In genomic region chr5:17499873-17500329, GRCm38 (mm10) we compare ENCODE assay signal across 15 mouse cellular contexts. TPM values are rescaled to one million over a fixed set of nuclear protein-coding genes. Genes with fewer than 3 reads are reported as not detected.
DNase-seq lines count a peak whose midpoint lies in the region; ATAC-seq and TF ChIP-seq lines count a peak whose summit lies in the region.
"Had no signal": no experiment of that assay in that cellular context is flagged by ENCODE, and none has a peak within 500 bp of the region (broad histone marks: within the 10 kb centered on the region; RNA-seq: fewer than 3 reads in every experiment).

No protein-coding gene starts in this region.

- no peak for TF ChIP-seq POLR2A in kidney, adult 2 months (IDR thresholded peaks at IDR 0.05; ENCODE audit: low read depth, low read length)

- no peak for TF ChIP-seq CTCF in kidney, adult 2 months (conservative IDR thresholded peaks at IDR 0.05; ENCODE audit: insufficient read depth, insufficient read length, low read depth, low read length)

- H3K4me3 ChIP-seq in hindbrain, embryonic 14.5 days (replicated peaks; ENCODE audit: low read length), result no peak overlapping the region
- H3K4me3 ChIP-seq in kidney, adult 2 months (ENCODE audit: insufficient read depth, low read depth, low read length), result no peak overlapping the region
- H3K4me3 ChIP-seq: embryonic facial prominence, embryonic 10.5 days had no signal

- H3K27ac ChIP-seq in hindbrain, embryonic 14.5 days, result no peak overlapping the region
- no peak overlapping the region for H3K27ac ChIP-seq in kidney, adult 2 months (ENCODE audit: insufficient read depth, low read depth, low read length)
- H3K27ac ChIP-seq: embryonic facial prominence, embryonic 10.5 days had no signal

- WGBS in hindbrain, embryonic 14.5 days, result 38% methylated on average over 1 of the region's 1 CpGs
- whole genome bisulfite sequencing in kidney, adult 2 months, result 93% methylated on average over 1 of the region's 1 CpGs

- no peak overlapping the region for H3K9ac ChIP-seq in hindbrain, embryonic 14.5 days
- H3K9ac ChIP-seq: lung, embryonic 14.5 days had no signal

- peak; percentile 67 for ATAC-seq in hindbrain, embryonic 14.5 days (ENCODE audit: low FRiP score)
- no peak for ATAC-seq in inflammation-experienced regulatory T-cells, adult 6 months

- peak; percentile 5 for DNase-seq in left cerebral cortex, postnatal 4 days
- DNase-seq in left cerebral cortex, postnatal 36 days (ENCODE audit: low spot score in 2 of 2), result no peak
- DNase-seq in brain, embryonic 18.5 days (ENCODE audit: low read depth, low spot score), result peak; percentile 45
- DNase-seq in hindbrain, embryonic 14.5 days (ENCODE audit: low spot score), result no peak
- DNase-seq in retina, embryonic 14.5 days (ENCODE audit: low spot score), result peak; percentile 13
- no peak for DNase-seq in kidney, adult 2 months
- DNase-seq: cerebellum, adult 9-10 months; gastrocnemius, postnatal 14 days; heart, postnatal 4 days; lung, embryonic 14.5 days had no signal

- H3K4me1 ChIP-seq in hindbrain, embryonic 14.5 days (replicated peaks; ENCODE audit: control insufficient read depth, insufficient read depth, low read length), result peaks cover 8% of the 10 kb centered on the region; the same call in 1 of the 2 replicates
- H3K4me1 ChIP-seq in kidney, adult 2 months (ENCODE audit: control insufficient read depth, insufficient read depth, low read length), result no peaks in the 10 kb centered on the region
- H3K4me1 ChIP-seq: embryonic facial prominence, embryonic 10.5 days had no signal

- no peaks in the 10 kb centered on the region for H3K27me3 ChIP-seq in hindbrain, embryonic 14.5 days (ENCODE audit: control insufficient read depth, insufficient read depth, low read length)
- H3K27me3 ChIP-seq in kidney, adult 2 months (replicated peaks; ENCODE audit: control insufficient read depth, insufficient read depth, low read length), result no peaks in the 10 kb centered on the region

- no peaks in the 10 kb centered on the region for H3K36me3 ChIP-seq in hindbrain, embryonic 14.5 days (replicated peaks; ENCODE audit: control insufficient read depth, insufficient read depth)
- no peaks in the 10 kb centered on the region for H3K36me3 ChIP-seq in kidney, adult 2 months (ENCODE audit: control insufficient read depth, insufficient read depth, low read length)
- H3K36me3 ChIP-seq: embryonic facial prominence, embryonic 10.5 days had no signal

- H3K4me2 ChIP-seq in hindbrain, embryonic 14.5 days (replicated peaks), result no peak overlapping the region
- H3K4me2 ChIP-seq: lung, embryonic 14.5 days had no signal

- intact Hi-C loops in left cerebral cortex, postnatal 4 days (cut with DNase I), result no loop called here
- intact Hi-C loops in left cerebral cortex, postnatal 36 days (cut with DNase I), result no loop called here

- no peaks in the 10 kb centered on the region for H3K9me3 ChIP-seq in hindbrain, embryonic 14.5 days (ENCODE audit: control insufficient read depth, low read length)
- H3K9me3 ChIP-seq: embryonic facial prominence, embryonic 10.5 days had no signal

RNA-seq across cellular contexts. Expression of gene Speer4f1, which starts 24.0 kb away (rescaled TPM):
- total RNA-seq in left cerebral cortex, postnatal 4 days (2021), result not detected
- not detected for total RNA-seq in left cerebral cortex, postnatal 36 days (2021)
- not detected in 2 replicates for polyA plus RNA-seq in hindbrain, embryonic 14.5 days (2014; fragmentation: Nextera tagmentation; extraction: Ambion mirVana)
- not detected for polyA plus RNA-seq in inflammation-experienced regulatory T-cells, adult 6 months (2017; shearing (Covaris generic))
- not detected in 2 replicates for polyA plus RNA-seq in kidney, adult 2 months (2012; rRNA removed)
- total RNA-seq: gastrocnemius, postnatal 14 days; heart, postnatal 4 days; liver, adult 2 months; megakaryocyte progenitor cell, adult 5-6 weeks had no signal
- polyA plus RNA-seq: embryonic facial prominence, embryonic 10.5 days; kidney, embryonic 14.5 days; liver, adult 2 months; lung, embryonic 14.5 days had no signal

Comparison
In these comparisons a context has a peak if more than half of its experiments do, and no peak if none do; other contexts are left out.
1. DNase-seq: peak in left cerebral cortex, postnatal 4 days (single experiment), brain, embryonic 18.5 days (single experiment) and retina, embryonic 14.5 days (single experiment); none in left cerebral cortex, postnatal 36 days (0 of 2), hindbrain, embryonic 14.5 days (single experiment) and kidney, adult 2 months (single experiment).